Mouse (Mus musculus): Measurements from ENCODE around the gene Tbc1d8b.
A peak's percentile ranks its signal among the peaks of the same experiment; 100 is the strongest.

The Tbc1d8b gene

GRCm38 (mm10) chrX:139780988-139781387, 96.2 kb downstream of the Tbc1d8b start:
- no peak for DNase-seq

DNA sequence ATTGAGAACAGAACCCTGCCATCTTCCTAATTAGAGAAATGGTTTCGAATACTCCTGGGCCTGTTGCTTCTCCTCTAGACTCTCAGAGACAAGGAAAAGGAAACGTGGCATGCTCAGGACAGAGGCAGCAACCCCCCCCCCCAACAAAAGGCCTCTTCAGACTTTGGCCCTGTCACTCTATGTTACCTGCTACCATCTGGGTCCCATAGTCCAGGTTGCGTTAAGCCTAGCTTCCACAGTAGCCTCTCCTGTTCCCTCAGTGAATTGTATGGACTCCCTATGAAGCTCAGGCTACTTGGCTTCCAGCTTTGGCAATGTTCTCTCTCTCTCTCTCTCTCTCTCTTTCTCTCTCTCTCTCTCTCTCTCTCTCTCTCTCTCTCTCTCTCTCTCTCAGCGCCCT, 96.8 kb downstream of the Tbc1d8b start:
- DNase-seq = no peak

DNA sequence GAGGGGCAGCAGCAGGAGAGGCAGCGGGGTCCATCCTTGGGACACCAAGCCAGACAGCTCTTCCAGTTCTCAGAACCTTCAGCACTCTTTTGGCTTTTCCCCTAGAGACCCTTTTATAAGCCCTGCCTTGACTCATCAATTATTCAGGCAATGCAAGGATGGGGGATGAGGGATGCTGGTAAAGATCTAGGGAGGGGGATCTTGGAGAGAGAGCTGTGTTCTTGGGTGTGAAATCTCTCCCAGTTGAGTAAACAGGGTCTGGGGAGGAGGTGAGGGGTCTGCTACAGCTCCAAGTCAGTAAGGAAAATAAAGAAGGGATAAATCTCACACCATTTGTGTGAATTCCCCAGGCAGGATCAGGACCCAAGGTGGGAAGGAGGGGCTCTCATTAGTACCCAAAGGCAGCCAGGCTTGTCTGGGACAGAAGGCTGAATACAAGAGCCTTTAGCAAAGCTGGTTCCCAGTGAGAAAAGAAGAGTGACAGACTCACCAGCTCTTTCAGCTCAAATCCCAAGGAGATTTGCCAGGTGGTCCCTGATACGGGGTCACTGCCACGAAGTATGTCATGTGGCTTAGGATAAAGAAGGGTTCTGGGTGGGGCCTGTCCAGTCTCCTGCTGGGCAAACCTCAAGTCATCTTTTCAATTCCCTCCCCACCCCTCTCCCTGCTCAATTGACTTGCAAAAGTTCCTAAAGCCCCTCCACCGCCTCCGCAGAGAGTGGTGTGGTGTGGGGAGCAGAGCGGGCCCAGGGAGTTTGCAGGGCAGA, 97.7 kb downstream of the Tbc1d8b start, which contains the start of gene Ripply1:
Ripply1 (minus strand) TSS at position 76 of the 767 bp plus-strand sequence.
- no peak for DNase-seq

- peak; percentile 34 to 68 for DNase-seq
Observed at GRCm38 (mm10) chrX:139783045-139783422, 98.2 kb downstream of the Tbc1d8b start.

- peak; percentile 66 to 84 for DNase-seq
Observed at GRCm38 (mm10) chrX:139785764-139786163, 101.0 kb downstream of the Tbc1d8b start.

DNA sequence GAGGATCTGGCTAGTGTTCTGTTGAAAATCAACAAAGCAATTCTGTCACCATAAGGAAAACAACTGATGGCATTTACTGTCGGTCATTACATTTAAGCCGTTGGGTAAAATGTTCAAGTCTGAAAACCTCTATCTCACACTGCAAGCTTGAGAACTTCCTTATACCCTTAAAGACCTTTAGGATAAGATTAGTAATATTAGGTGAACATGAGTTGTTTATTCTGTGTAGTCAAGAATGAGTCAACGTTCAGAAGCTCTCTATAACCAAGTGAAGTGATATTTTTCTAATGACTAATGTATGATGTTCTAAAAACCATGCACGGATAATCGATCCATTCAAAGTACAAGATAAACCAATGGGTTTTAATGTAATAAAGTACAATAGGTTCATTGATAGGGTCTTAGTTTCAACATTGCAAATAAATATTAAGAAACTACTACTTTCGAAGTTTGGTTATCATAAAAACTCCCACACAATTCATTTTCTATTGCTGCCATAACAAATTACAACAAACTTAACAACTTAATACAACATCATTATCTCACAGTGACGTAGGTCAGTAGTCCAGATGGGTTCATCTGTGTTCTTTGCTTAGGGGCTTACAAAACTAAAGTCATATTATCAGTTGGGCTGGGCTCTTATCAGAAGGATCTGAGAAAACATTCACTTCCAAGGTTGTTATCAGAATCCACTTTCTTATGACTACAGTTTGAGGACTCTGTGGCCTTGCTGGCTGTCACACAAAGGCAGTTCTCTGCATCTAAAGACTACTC, 109.5 kb downstream of the Tbc1d8b start:
- no peak for DNase-seq

- no peak for DNase-seq
Observed at GRCm38 (mm10) chrX:139796037-139796436, 111.2 kb downstream of the Tbc1d8b start.

DNA sequence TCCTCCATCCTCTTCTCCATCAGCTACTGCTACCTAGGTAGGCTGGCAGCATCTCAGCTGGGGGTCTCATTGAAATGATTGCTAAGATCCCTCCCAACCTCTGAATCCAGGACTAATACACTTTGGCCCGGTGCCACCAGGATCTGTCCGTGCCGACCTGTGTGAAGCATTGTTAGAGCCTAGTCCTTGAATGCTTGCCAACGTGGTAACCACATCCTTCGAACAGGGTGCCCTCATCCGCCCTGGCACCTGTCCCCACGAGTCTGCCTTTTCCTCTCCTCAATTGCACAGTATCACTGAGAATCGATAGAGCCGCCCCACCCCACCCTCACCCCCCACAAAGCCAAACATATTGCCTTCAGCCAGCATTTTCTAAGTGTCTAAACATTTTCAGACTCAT, 113.1 kb downstream of the Tbc1d8b start:
- DNase-seq = peak in 1 of 2 experiments; percentile 25

DNA sequence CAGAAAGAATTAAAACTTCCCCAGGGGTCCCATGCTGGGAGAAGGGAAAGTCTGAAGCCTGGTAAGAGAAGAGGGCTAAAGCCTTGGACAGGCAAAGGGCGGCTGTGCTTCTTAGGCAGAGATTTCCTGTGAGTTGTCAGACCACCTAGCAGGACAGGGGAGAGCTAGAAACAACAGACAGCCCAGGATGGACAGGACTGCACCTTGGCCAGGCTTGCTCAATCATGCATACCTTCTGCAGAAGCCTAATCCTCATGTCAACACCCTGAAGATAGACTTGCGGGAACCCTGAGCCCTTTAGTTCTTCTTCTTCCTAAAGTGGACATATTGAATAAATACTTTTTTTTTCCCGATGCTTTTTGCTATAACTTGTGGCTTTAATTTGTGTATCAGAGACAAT, 115.2 kb downstream of the Tbc1d8b start:
- no peak for DNase-seq

DNA sequence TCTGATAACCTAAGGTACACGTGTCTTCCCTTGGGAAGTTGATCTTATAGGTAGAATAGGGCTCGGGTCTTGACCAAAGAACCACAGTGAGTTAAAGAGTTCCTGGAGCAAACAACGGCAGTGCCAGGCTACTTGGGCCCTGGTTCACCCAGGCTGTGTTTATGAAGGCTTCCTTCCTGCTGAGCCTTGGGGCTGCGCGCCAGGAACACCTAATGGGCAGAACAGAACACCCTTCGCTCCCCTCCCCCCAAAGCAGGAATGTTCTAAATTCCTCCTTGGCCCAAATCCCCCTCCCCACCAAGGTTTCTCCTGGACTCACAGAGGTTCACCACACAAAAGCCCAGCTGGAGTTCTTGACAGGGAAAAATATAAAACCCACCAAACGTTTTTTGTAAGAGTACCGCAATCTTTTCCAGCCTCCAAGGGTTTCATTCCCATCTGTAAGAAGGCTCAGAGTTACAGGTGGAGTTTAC, 115.6 kb downstream of the Tbc1d8b start, which contains the start of gene Cldn2:
Cldn2 (plus strand) TSS at position 423 of the 473 bp plus-strand sequence.
- DNase-seq = peak in 1 of 2 experiments; percentile 38
